Mouse (Mus musculus): ENCODE measurements at regions not wholly inside any gene's neighbourhood (a gene's known extent, or its start where the extent isn't known, plus 50 kb on each side); places are given as distances from the start of the nearest gene placed in this dataset.

- no peak for DNase-seq (ENCODE audit: low spot score)
Measured at GRCm38 (mm10) chr17:45291052-45291451, 142.5 kb downstream of the Cdc5l start.

- no peak for DNase-seq (ENCODE audit: low spot score)
Measured at GRCm38 (mm10) chr17:45285621-45286189, 147.8 kb downstream of the Cdc5l start.

GRCm38 (mm10) chr17:45281554-45281953 is 152.0 kb downstream of the Cdc5l start:
- no peak for DNase-seq (ENCODE audit: low spot score)

- DNase-seq (ENCODE audit: low spot score) = no peak
Measured at GRCm38 (mm10) chr17:45279811-45280205, 153.7 kb downstream of the Cdc5l start.

GRCm38 (mm10) chr17:45279075-45279810 is 154.3 kb downstream of the Cdc5l start:
- no peak for DNase-seq (ENCODE audit: low spot score)

- DNase-seq (ENCODE audit: low spot score) = no peak
Measured at GRCm38 (mm10) chr17:45277516-45277915, 156.0 kb downstream of the Cdc5l start.

- DNase-seq (ENCODE audit: low spot score) = no peak
Measured at GRCm38 (mm10) chr17:45276686-45277405, 156.7 kb downstream of the Cdc5l start.

GRCm38 (mm10) chr17:45274894-45275293 is 158.6 kb downstream of the Cdc5l start:
- no peak for DNase-seq (ENCODE audit: low spot score)

GRCm38 (mm10) chr17:45266776-45267175 is 166.8 kb downstream of the Cdc5l start:
- no peak for DNase-seq (ENCODE audit: low spot score)

- DNase-seq (ENCODE audit: low spot score) = no peak
Measured at GRCm38 (mm10) chr17:45265587-45265986, 167.9 kb downstream of the Cdc5l start.

GRCm38 (mm10) chr17:45264434-45264833 is 169.1 kb downstream of the Cdc5l start:
- DNase-seq (ENCODE audit: low spot score) = no peak

GRCm38 (mm10) chr17:45260421-45260820 is 173.1 kb downstream of the Cdc5l start:
- DNase-seq (ENCODE audit: low spot score) = no peak

- DNase-seq (ENCODE audit: low spot score) = no peak
Measured at GRCm38 (mm10) chr17:45258007-45258406, 175.5 kb downstream of the Cdc5l start.

- no peak for DNase-seq (ENCODE audit: low spot score)
Measured at GRCm38 (mm10) chr17:45252593-45253230, 180.8 kb downstream of the Cdc5l start.

GRCm38 (mm10) chr17:45251034-45251730 is 182.4 kb downstream of the Cdc5l start:
- DNase-seq (ENCODE audit: low spot score) = peak; percentile 43

- no peak for DNase-seq (ENCODE audit: low spot score)
Measured at GRCm38 (mm10) chr17:45250450-45250849, 183.1 kb downstream of the Cdc5l start.

- DNase-seq (ENCODE audit: low spot score) = no peak
Measured at GRCm38 (mm10) chr17:45247142-45248137, 186.1 kb downstream of the Cdc5l start.

- no peak for DNase-seq (ENCODE audit: low spot score)
Measured at GRCm38 (mm10) chr17:45244870-45245269, 188.7 kb downstream of the Cdc5l start.

GRCm38 (mm10) chr17:45243103-45243502 is 190.4 kb downstream of the Cdc5l start:
- no peak for DNase-seq (ENCODE audit: low spot score)

GRCm38 (mm10) chr17:45242076-45242475 is 191.5 kb downstream of the Cdc5l start:
- DNase-seq (ENCODE audit: low spot score) = no peak
